Mouse (Mus musculus) urinary bladder, adult 18-20 months (tissue): Measurements from ENCODE around the gene Tlr8.

ENCODE experiments used
- DNase-seq, 2 experiments: peaks; one replicate each; pipeline ENCODE4 v3.0.0; 2022; ENCODE audit warnings: low spot score in 2 of 2, mixed read lengths in 2 of 2

The Tlr8 gene

GRCm38 (mm10) chrX:167205813-167206520 lies 58.2 kb downstream of the Tlr8 start:
- peak in 1 of 2 experiments; percentile 43 for DNase-seq

DNA sequence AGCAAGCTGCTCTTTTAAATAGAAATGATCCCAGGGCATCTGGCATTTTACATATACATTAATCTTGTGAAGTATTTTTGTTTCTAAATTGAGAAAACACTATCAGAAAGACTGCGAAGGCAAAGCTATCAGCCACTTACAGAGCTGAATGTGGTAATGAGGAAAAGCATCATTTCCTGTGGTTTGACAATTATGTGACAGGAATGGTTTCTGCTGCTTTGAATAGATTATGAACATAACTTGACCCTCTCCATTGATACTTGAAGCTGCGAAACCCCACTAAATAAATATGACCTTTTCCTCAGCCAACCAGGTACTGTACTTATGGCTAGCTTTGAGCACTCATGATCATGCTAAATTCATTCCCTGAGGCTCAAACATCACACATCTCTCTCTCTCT lies 62.8 kb downstream of the Tlr8 start:
- no peak for DNase-seq

- no peak for DNase-seq
These were observed 68.9 kb downstream of the Tlr8 start for GRCm38 (mm10) chrX:167195228-167195649.
